Mouse (Mus musculus): Measurements from ENCODE around the gene Zfyve28.

- TF ChIP-seq CTCF (IDR thresholded peaks at IDR 0.05; ENCODE audit: low read depth) (no peak), EP300 (IDR thresholded peaks at IDR 0.05; ENCODE audit: low read depth) (no peak)
These were observed 9.8 kb upstream of the Zfyve28 start for GRCm38 (mm10) chr5:34298061-34298460.

Measured in heart, postnatal 0 days (tissue).